Mouse (Mus musculus): ENCODE results near the gene Hist1h1b. TPM values are rescaled to one million over a fixed set of nuclear protein-coding genes. Genes with fewer than 3 reads are reported as not detected.
A peak's percentile ranks its signal among the peaks of the same experiment; 100 is the strongest.
"Not testable (repeated sequence)": the region's sequence is repeated elsewhere in the genome, so short reads cannot be mapped to it uniquely, and the experiment has no call there.

The Hist1h1b gene
- polyA plus RNA-seq, 1 experiment from 2014 or later: 24.8 TPM

- Histone ChIP-seq H3K27ac (ENCODE audit: low read depth, low read length) (peak within 1 kb of the TSS; percentile 98), H3K9ac (ENCODE audit: low read length) (peak within 1 kb of the TSS; percentile 64), H3K4me3 (ENCODE audit: low read depth, low read length) (peak within 1 kb of the TSS; percentile 40), H3K4me2 (peak within 1 kb of the TSS; percentile 67)
- not testable (repeated sequence) for H3K9me3 ChIP-seq (ENCODE audit: control insufficient read depth, low read length); H3K4me1 ChIP-seq (ENCODE audit: control insufficient read depth, insufficient read depth, low read length); H3K36me3 ChIP-seq (ENCODE audit: control insufficient read depth, insufficient read depth, low read length); H3K27me3 ChIP-seq (ENCODE audit: control insufficient read depth, insufficient read depth, low read length)
- WGBS: under 1% methylated on average over 43 of the region's 56 CpGs
- ATAC-seq (ENCODE audit: low FRiP score) (peak; percentile 92), DNase-seq (ENCODE audit: low spot score, missing footprints) (peak; percentile 99)
These were observed 45.3 kb downstream of the Hist1h1b start, which contains the start of gene Hist1h4j for GRCm38 (mm10) chr13:21734906-21735767. TSS of gene Hist1h4j (plus strand) at chr13:21735064.

GRCm38 (mm10) chr13:21734010-21734905, 46.2 kb downstream of the Hist1h1b start:
- Histone ChIP-seq H3K27me3 (ENCODE audit: control insufficient read depth, insufficient read depth, low read length) (no peaks in the 10 kb centered on the region), H3K4me1 (ENCODE audit: control insufficient read depth, insufficient read depth, low read length) (peaks cover 7% of the 10 kb centered on the region; the same call in 1 of the 2 replicates), H3K9me3 (ENCODE audit: control insufficient read depth, low read length) (no peaks in the 10 kb centered on the region), H3K36me3 (ENCODE audit: control insufficient read depth, insufficient read depth, low read length) (no peaks in the 10 kb centered on the region), H3K4me3 (ENCODE audit: low read depth, low read length) (peak overlapping the region; percentile 40), H3K27ac (ENCODE audit: low read depth, low read length) (peak overlapping the region; percentile 98), H3K4me2 (peak overlapping the region; percentile 67), H3K9ac (ENCODE audit: low read length) (peak overlapping the region; percentile 64)
- DNase-seq (ENCODE audit: low spot score, missing footprints) (peak; percentile 96), ATAC-seq (ENCODE audit: low FRiP score) (peak; percentile 80)
- under 1% methylated on average over 21 of the region's 21 CpGs for WGBS

DNA sequence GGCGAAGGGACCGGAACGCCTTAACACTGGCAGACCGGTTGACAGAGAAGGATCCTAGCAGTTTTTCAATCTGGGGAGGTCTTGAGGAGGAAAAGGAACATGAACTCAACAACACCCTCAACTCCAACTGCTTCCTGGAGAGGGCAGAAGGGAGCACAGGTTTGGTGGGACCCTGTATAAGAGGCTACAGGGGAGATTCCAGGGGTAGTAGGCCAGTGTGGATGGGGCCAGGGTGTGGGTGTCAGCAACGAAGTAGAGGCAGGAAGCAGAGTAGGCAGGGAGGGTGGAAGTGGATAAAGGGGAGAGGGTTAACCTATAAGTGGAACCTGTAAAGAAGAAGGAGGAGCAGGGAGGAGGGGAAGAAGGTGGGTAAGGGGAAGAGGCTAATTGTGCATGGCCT, 47.0 kb downstream of the Hist1h1b start:
- Histone ChIP-seq H3K4me3 (ENCODE audit: low read depth, low read length) (no peak overlapping the region), H3K9ac (ENCODE audit: low read length) (peak overlapping the region; percentile 64; the same call in 1 of the 2 replicates), H3K4me1 (ENCODE audit: control insufficient read depth, insufficient read depth, low read length) (peaks cover 7% of the 10 kb centered on the region; the same call in 1 of the 2 replicates), H3K27me3 (ENCODE audit: control insufficient read depth, insufficient read depth, low read length) (no peaks in the 10 kb centered on the region), H3K36me3 (ENCODE audit: control insufficient read depth, insufficient read depth, low read length) (no peaks in the 10 kb centered on the region), H3K4me2 (no peak overlapping the region), H3K9me3 (ENCODE audit: control insufficient read depth, low read length) (no peaks in the 10 kb centered on the region), H3K27ac (ENCODE audit: low read depth, low read length) (peak overlapping the region; percentile 98)
- whole genome bisulfite sequencing: 68% methylated on average over 5 of the region's 5 CpGs
- peak; percentile 90 for DNase-seq (ENCODE audit: low spot score, missing footprints)
- peak; percentile 14; the same call in 1 of the 2 replicates for ATAC-seq (ENCODE audit: low FRiP score)

Small RNAs within 50 kb of the gene (microRNA-seq; reads per million reads assigned to microRNA genes)
- gene Gm19658 (not detected), gene Gm44346 (not detected), gene Gm44454 (not detected)

Other genes with a start within 250 kb of the Hist1h1b start
- 10.6 and 11.1 TPM in 2 replicates for gene Zkscan8, start 249.5 kb downstream of the Hist1h1b start, polyA plus RNA-seq (2014; fragmentation: Nextera tagmentation; extraction: Ambion mirVana)
- 0.12 and 0.26 TPM in 2 replicates for gene Olfr1366, start 237.8 kb downstream of the Hist1h1b start, polyA plus RNA-seq (2014; fragmentation: Nextera tagmentation; extraction: Ambion mirVana)
- gene Olfr1535, start 220.7 kb downstream of the Hist1h1b start, polyA plus RNA-seq (2014; fragmentation: Nextera tagmentation; extraction: Ambion mirVana): 0.04 TPM in 1 of 2 replicates, not detected in the other
- gene Olfr1364, start 198.9 kb downstream of the Hist1h1b start, polyA plus RNA-seq (2014; fragmentation: Nextera tagmentation; extraction: Ambion mirVana): not detected in 2 replicates
- gene Olfr1362, start 166.6 kb downstream of the Hist1h1b start, polyA plus RNA-seq (2014; fragmentation: Nextera tagmentation; extraction: Ambion mirVana): not detected in 2 replicates
- gene Olfr11, start 138.1 kb downstream of the Hist1h1b start, polyA plus RNA-seq (2014; fragmentation: Nextera tagmentation; extraction: Ambion mirVana): not detected in 2 replicates
- not detected in 2 replicates for gene Olfr1361, start 117.2 kb downstream of the Hist1h1b start, polyA plus RNA-seq (2014; fragmentation: Nextera tagmentation; extraction: Ambion mirVana)
- gene Olfr1360, start 103.2 kb downstream of the Hist1h1b start, polyA plus RNA-seq (2014; fragmentation: Nextera tagmentation; extraction: Ambion mirVana): not detected in 2 replicates
- not detected in 2 replicates for gene Olfr1359, start 82.5 kb downstream of the Hist1h1b start, polyA plus RNA-seq (2014; fragmentation: Nextera tagmentation; extraction: Ambion mirVana)
- 0.85 and 2.7 TPM in 2 replicates for gene Hist1h2bl, start 64.5 kb downstream of the Hist1h1b start, polyA plus RNA-seq (2014; fragmentation: Nextera tagmentation; extraction: Ambion mirVana)
- gene Hist1h2ai, start 64.2 kb downstream of the Hist1h1b start, polyA plus RNA-seq (2014; fragmentation: Nextera tagmentation; extraction: Ambion mirVana): 19.8 and 20.9 TPM in 2 replicates
- 11.6 and 12.9 TPM in 2 replicates for gene Hist1h3h, start 63.0 kb downstream of the Hist1h1b start, polyA plus RNA-seq (2014; fragmentation: Nextera tagmentation; extraction: Ambion mirVana)
- gene Hist1h2bm, start 58.6 kb downstream of the Hist1h1b start, polyA plus RNA-seq (2014; fragmentation: Nextera tagmentation; extraction: Ambion mirVana): 4.2 and 5.7 TPM in 2 replicates
- gene Hist1h4j, start 45.6 kb downstream of the Hist1h1b start, polyA plus RNA-seq (2014; fragmentation: Nextera tagmentation; extraction: Ambion mirVana): 1.0 and 2.2 TPM in 2 replicates
- gene Hist1h4k, start 30.1 kb downstream of the Hist1h1b start, polyA plus RNA-seq (2014; fragmentation: Nextera tagmentation; extraction: Ambion mirVana): 2.4 and 6.0 TPM in 2 replicates
- gene Hist1h2ak, start 26.8 kb downstream of the Hist1h1b start, polyA plus RNA-seq (2014; fragmentation: Nextera tagmentation; extraction: Ambion mirVana): 6.2 and 10.7 TPM in 2 replicates
- gene Hist1h2bn, start 26.5 kb downstream of the Hist1h1b start, polyA plus RNA-seq (2014; fragmentation: Nextera tagmentation; extraction: Ambion mirVana): 2.2 TPM in 1 of 2 replicates, not detected in the other
- gene Hist1h3i, start 2.7 kb upstream of the Hist1h1b start, polyA plus RNA-seq (2014; fragmentation: Nextera tagmentation; extraction: Ambion mirVana): 289 and 304 TPM in 2 replicates
- gene Hist1h2an, start 6.6 kb upstream of the Hist1h1b start, polyA plus RNA-seq (2014; fragmentation: Nextera tagmentation; extraction: Ambion mirVana): 2.6 and 7.4 TPM in 2 replicates
- gene Hist1h2bp, start 6.8 kb upstream of the Hist1h1b start, polyA plus RNA-seq (2014; fragmentation: Nextera tagmentation; extraction: Ambion mirVana): 2.5 TPM in 2 replicates
- gene Hist1h2bq, start 29.6 kb upstream of the Hist1h1b start, polyA plus RNA-seq (2014; fragmentation: Nextera tagmentation; extraction: Ambion mirVana): 17.8 and 23.3 TPM in 2 replicates
- gene Hist1h2ao, start 29.8 kb upstream of the Hist1h1b start, polyA plus RNA-seq (2014; fragmentation: Nextera tagmentation; extraction: Ambion mirVana): 1.7 TPM in 1 of 2 replicates, not detected in the other
- gene Hist1h4m, start 31.1 kb upstream of the Hist1h1b start, polyA plus RNA-seq (2014; fragmentation: Nextera tagmentation; extraction: Ambion mirVana): not detected in 2 replicates
- 10.3 and 12.0 TPM in 2 replicates for gene Hist1h4n, start 51.6 kb upstream of the Hist1h1b start, polyA plus RNA-seq (2014; fragmentation: Nextera tagmentation; extraction: Ambion mirVana)
- gene Hist1h2ap, start 52.9 kb upstream of the Hist1h1b start, polyA plus RNA-seq (2014; fragmentation: Nextera tagmentation; extraction: Ambion mirVana): 5,628 and 6,009 TPM in 2 replicates
- 17.8 and 23.1 TPM in 2 replicates for gene Hist1h2br, start 53.1 kb upstream of the Hist1h1b start, polyA plus RNA-seq (2014; fragmentation: Nextera tagmentation; extraction: Ambion mirVana)
- gene Zfp184, start 164.5 kb upstream of the Hist1h1b start, polyA plus RNA-seq (2014; fragmentation: Nextera tagmentation; extraction: Ambion mirVana): 26.7 and 27.9 TPM in 2 replicates
- gene Pom121l2, start 200.6 kb upstream of the Hist1h1b start, polyA plus RNA-seq (2014; fragmentation: Nextera tagmentation; extraction: Ambion mirVana): not detected in 2 replicates
- gene Prss16, start 229.1 kb upstream of the Hist1h1b start, polyA plus RNA-seq (2014; fragmentation: Nextera tagmentation; extraction: Ambion mirVana): 0.10 and 0.37 TPM in 2 replicates